In genomic region chr1:91455661-91456161, GRCm38 (mm10) we compare ENCODE assay signal across 8 mouse cellular contexts. TPM values are rescaled to one million over a fixed set of nuclear protein-coding genes. Genes with fewer than 3 reads are reported as not detected.
A peak's percentile ranks its signal among the peaks of the same experiment; 100 is the strongest.
DNase-seq lines count a peak whose midpoint lies in the region.

No protein-coding gene starts in this region.

- DNase-seq in urinary bladder, adult 18-20 months (ENCODE audit: low spot score in 2 of 2), result peak; percentile 48 to 56
- no peak for DNase-seq in urinary bladder, postnatal 10 days (ENCODE audit: low spot score)
- peak; percentile 84 to 86 for DNase-seq in heart, adult 18-20 months
- peak; percentile 90 for DNase-seq in kidney, adult 11 months
- peak; percentile 81 to 85 for DNase-seq in lung, adult 18-20 months
- peak; percentile 66 for DNase-seq in retina, postnatal 1 day
- no peak for DNase-seq in testis, postnatal 14 days (ENCODE audit: low spot score)
- DNase-seq in thymus, postnatal 0 days (ENCODE audit: low spot score), result no peak

RNA-seq across cellular contexts. Expression of gene Per2, which starts 3.4 kb away (rescaled TPM):
- 1 to 10 TPM; 4.7 to 5.6 TPM for total RNA-seq in heart, adult 18-20 months (2021)
- 0.95 and 1.1 TPM in 2 replicates for polyA plus RNA-seq in thymus, postnatal 0 days (2015; fragmentation: Nextera tagmentation; extraction: Ambion mirVana)

RNA-seq across cellular contexts. Expression of gene Traf3ip1, which starts 38.7 kb away (rescaled TPM):
- 1 to 10 TPM; 6.0 to 6.5 TPM for total RNA-seq in heart, adult 18-20 months (2021)
- 4.6 and 5.1 TPM in 2 replicates for polyA plus RNA-seq in thymus, postnatal 0 days (2015; fragmentation: Nextera tagmentation; extraction: Ambion mirVana)

RNA-seq across cellular contexts. Expression of gene Hes6, which starts 41.9 kb away (rescaled TPM):
- total RNA-seq in heart, adult 18-20 months (2021), result 10 to 100 TPM; 21.6 to 23.0 TPM
- 216 and 236 TPM in 2 replicates for polyA plus RNA-seq in thymus, postnatal 0 days (2015; fragmentation: Nextera tagmentation; extraction: Ambion mirVana)

RNA-seq across cellular contexts. Expression of gene Ilkap, which starts 57.1 kb away (rescaled TPM):
- total RNA-seq in heart, adult 18-20 months (2021), result 10 to 100 TPM; 46.9 to 51.0 TPM
- polyA plus RNA-seq in thymus, postnatal 0 days (2015; fragmentation: Nextera tagmentation; extraction: Ambion mirVana), result 129 and 133 TPM in 2 replicates

Comparison
In these comparisons a context has a peak if more than half of its experiments do, and no peak if none do; other contexts are left out.
1. DNase-seq: peak in urinary bladder, adult 18-20 months (2 of 2), heart, adult 18-20 months (2 of 2), kidney, adult 11 months (single experiment), lung, adult 18-20 months (2 of 2) and retina, postnatal 1 day (single experiment); none in urinary bladder, postnatal 10 days (single experiment), testis, postnatal 14 days (single experiment) and thymus, postnatal 0 days (single experiment).